Mouse (Mus musculus): ENCODE data around the gene Anks3.

Anks3 gene

DNA sequence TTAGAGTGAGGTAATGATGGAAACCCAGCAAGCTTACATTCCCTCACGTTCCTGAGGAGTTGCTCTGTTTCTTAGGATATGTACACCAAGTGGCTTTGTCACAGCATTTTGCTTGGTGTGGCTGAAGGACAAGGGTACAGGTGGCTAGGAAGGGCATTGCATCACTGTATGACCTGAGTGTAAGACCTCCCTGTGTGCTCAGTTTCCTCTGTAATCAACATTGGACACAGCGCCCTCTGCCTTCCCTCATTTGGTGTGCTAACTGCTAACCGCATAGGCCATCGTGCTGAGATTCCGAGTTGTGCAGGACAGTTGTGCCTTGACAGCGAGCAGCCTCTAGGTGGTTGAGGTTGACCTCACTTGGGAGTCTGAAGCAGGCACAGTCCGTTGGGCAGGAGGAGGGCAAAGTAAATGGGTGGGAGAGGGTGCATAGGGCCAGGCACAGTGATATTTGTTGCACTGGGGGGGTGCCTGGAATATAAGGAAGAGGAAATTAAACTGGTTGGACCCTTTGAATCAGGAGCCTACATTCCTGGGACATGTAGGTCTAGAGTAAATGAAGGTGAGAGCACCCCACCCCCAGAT, 66.8 kb downstream of the Anks3 start:
- DNase-seq (ENCODE audit: low read depth, low spot score): no peak

DNA sequence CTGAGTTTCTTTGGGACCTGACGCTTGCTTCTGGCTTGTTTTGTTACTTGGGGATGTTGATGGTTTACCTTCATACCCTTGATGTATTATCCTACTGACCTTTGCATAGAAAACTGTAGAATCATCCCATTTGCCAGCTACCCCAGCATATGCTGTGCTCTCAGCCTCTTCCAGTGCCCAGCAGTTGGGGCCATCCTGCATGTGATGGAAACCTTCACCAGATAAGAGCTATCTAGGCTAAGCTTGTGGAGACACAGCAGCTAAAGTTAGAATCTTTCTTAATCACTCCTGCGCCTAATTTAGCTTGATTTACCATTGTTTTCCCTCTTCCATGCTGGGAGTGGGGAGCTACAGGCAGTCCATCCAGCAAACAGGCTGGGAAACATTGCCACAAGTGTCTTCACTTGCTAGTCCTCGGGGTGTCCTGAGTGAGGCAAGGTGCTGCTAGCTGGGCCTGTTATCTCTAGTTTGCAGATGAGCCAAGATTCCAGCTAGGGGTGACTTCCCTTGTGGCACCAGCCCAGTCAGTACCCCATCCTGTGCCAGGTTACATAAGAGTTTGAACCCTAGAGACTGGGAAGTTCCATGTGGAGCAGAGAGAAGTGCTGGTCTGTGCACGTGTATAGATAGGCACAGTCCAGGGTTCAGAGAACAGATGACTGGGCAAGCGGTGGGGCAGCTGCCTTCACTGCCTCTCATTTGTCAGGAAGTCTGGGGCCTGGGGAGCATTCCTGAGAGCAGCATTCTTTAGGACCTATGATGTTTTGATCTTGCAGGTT, 67.6 kb downstream of the Anks3 start:
- DNase-seq (ENCODE audit: low read depth, low spot score): peak; percentile 62

DNA sequence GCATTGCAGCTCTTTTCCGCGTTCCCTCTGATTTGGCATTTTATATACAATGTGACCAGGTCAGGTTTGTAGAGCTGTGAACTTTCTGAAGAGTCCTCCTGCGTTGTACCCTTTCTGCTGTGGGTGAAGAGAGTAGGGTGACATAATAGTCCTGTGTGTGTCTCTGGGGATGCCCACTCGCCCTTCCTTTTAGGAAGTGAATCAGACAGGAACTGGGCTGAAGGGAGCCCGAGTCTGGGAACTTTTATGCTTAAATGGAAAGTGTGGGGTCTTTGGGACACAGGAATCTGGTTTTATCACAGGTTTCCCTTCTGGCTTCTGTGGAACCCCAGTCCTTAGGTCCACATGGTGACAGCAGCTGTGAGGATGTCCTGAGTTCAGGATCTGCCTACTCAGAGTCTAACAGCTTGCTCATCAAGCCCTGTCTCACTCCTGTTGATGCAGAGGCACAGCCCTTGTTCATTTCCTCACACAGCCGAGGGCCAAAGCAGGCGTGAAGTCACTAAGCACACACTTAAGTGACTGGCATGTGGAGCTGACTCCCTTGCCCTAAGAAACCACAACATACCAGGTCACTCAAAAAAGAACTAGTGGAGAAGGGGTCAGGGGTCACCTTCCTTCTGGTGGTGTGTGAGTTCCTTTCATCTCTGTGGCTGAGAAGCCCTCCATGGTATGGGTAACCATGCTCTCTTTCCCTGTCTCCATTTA, 69.7 kb downstream of the Anks3 start:
- no peak for DNase-seq (ENCODE audit: low read depth, low spot score)

DNA sequence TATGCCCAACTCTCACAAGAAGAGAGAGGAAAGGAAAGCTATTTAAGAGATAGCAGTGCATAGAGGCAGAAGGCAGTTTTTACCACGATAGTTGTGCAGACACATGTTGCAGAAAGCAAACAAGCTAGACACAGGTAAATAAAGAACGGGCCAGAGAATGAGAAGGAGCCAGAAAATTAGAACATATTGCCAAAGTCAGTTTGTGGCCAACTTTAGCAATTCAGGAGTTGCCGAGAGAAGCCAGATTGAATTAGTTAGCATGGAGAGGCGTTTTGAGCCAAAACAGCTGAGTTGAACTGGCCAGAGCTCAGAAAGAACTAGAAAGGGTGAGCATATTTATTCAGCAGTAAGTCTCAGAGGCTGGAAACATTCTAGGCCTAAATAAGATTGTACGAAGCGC, 71.8 kb downstream of the Anks3 start:
- no peak for DNase-seq (ENCODE audit: low read depth, low spot score)

Data from brain, adult 2 months (tissue).